Mouse (Mus musculus) kidney, embryonic 16.5 days (tissue): ENCODE data around the gene Iars2. TPM values are rescaled to one million over a fixed set of nuclear protein-coding genes. Genes with fewer than 3 reads are reported as not detected.

ENCODE experiments used
- ATAC-seq: fragments of 200-750 bp; cut with Nextera tagmentation; 2 replicates; pipeline ENCODE4 v1.8.0; 2017; ENCODE audit warnings: moderate TSS enrichment; ENCODE audit not compliant: low FRiP score, low TSS enrichment
- H3K27ac ChIP-seq: fragments of 300-500 bp; sonication (generic); 2 replicates; pipeline ENCODE4 v1.5.1; 2014; ENCODE audit warnings: low read length
- H3K27me3 ChIP-seq: fragments of 300-500 bp; sonication (generic); 2 replicates; pipeline ENCODE4 v1.6.1; 2014; ENCODE audit warnings: low read length, control low read depth, mixed read lengths; ENCODE audit not compliant: insufficient read depth
- H3K36me3 ChIP-seq: fragments of 300-500 bp; sonication (generic); 2 replicates; pipeline ENCODE4 v1.6.1; 2014; ENCODE audit warnings: low read length, control low read depth, mixed read lengths; ENCODE audit not compliant: insufficient read depth
- H3K4me1 ChIP-seq: fragments of 300-500 bp; sonication (generic); 2 replicates; pipeline ENCODE4 v1.6.1; 2014; ENCODE audit warnings: low read length, control low read depth, mixed read lengths; ENCODE audit not compliant: insufficient read depth
- H3K4me2 ChIP-seq: fragments of 300-500 bp; sonication (generic); replicated peaks from 2 replicates; pipeline ENCODE4 v1.6.1; 2014; ENCODE audit warnings: low read depth, low read length
- H3K4me3 ChIP-seq: fragments of 300-500 bp; sonication (generic); 2 replicates; pipeline ENCODE4 v1.5.1; 2014; ENCODE audit warnings: mild to moderate bottlenecking, low read length
- H3K9ac ChIP-seq: fragments of 300-500 bp; sonication (generic); replicated peaks from 2 replicates; pipeline ENCODE4 v1.6.1; 2014; ENCODE audit warnings: low read length
- H3K9me3 ChIP-seq: fragments of 300-500 bp; sonication (generic); 2 replicates; pipeline ENCODE4 v1.6.1; 2016; ENCODE audit warnings: low read length, control low read depth
- WGBS: fragments of 180-500 bp; shearing (Covaris S2); extraction: QIAGEN DNeasy Blood & Tissue Kit; methylation state at CpG from one replicate; pipeline ENCODE4 v1.1.7; 2014; 5-methylcytosine and 5-hydroxymethylcytosine counted together
- microRNA counts: library from miRNA; unstranded; fragments of <30 nt; microRNA quantifications from one replicate; lab custom pipeline; 2016
- microRNA-seq: library from miRNA; unstranded; fragments of <30 nt; microRNA quantifications from one replicate; pipeline ENCODE4, GENCODE M21; 2016
- polyA plus RNA-seq: library from polyadenylated mRNA; unstranded; fragments of >200 nt; fragmentation: Nextera tagmentation; extraction: Ambion mirVana; gene quantifications from 2 replicates; pipeline ENCODE4 v1.2.1, GENCODE M21; 2015

The Iars2 gene
- polyA plus RNA-seq, 1 experiment from 2014 or later, result 35.2 TPM

GRCm38 (mm10) chr1:185248728-185249127, 80.5 kb downstream of the Iars2 start:
- 67% methylated on average over 8 of the region's 8 CpGs for WGBS
- H3K27ac ChIP-seq, result no peak overlapping the region
- no peak overlapping the region for H3K4me3 ChIP-seq
- no peaks in the 10 kb centered on the region for H3K27me3 ChIP-seq
- H3K4me1 ChIP-seq, result peaks cover 7% of the 10 kb centered on the region; the same call in 1 of the 2 replicates
- ATAC-seq, result no peak
- no peak overlapping the region for H3K9ac ChIP-seq
- no peaks in the 10 kb centered on the region for H3K9me3 ChIP-seq
- H3K36me3 ChIP-seq, result peaks cover 50% of the 10 kb centered on the region
- no peak overlapping the region for H3K4me2 ChIP-seq

GRCm38 (mm10) chr1:185247429-185248085, 81.6 kb downstream of the Iars2 start:
- peak; percentile 73; the same call in 1 of the 2 replicates for ATAC-seq
- Histone ChIP-seq H3K36me3 (peaks cover 48% of the 10 kb centered on the region), H3K27me3 (no peaks in the 10 kb centered on the region), H3K4me2 (no peak overlapping the region), H3K9me3 (no peaks in the 10 kb centered on the region), H3K4me1 (peaks cover 7% of the 10 kb centered on the region; the same call in 1 of the 2 replicates), H3K27ac (peak overlapping the region; percentile 71), H3K4me3 (no peak overlapping the region), H3K9ac (no peak overlapping the region)
- WGBS, result 52% methylated on average over 20 of the region's 20 CpGs

GRCm38 (mm10) chr1:185245456-185245855, 83.7 kb downstream of the Iars2 start:
- 52% methylated on average over 7 of the region's 7 CpGs for WGBS
- H3K36me3 ChIP-seq, result peaks cover 44% of the 10 kb centered on the region
- H3K4me1 ChIP-seq, result peaks cover 7% of the 10 kb centered on the region; the same call in 1 of the 2 replicates
- no peak overlapping the region for H3K4me2 ChIP-seq
- no peaks in the 10 kb centered on the region for H3K27me3 ChIP-seq
- no peak overlapping the region for H3K4me3 ChIP-seq
- H3K9me3 ChIP-seq, result no peaks in the 10 kb centered on the region
- no peak overlapping the region for H3K9ac ChIP-seq
- no peak for ATAC-seq
- no peak overlapping the region; the same call in 1 of the 2 replicates for H3K27ac ChIP-seq

- Histone ChIP-seq H3K9ac (no peak overlapping the region), H3K27me3 (no peaks in the 10 kb centered on the region), H3K36me3 (peaks cover 40% of the 10 kb centered on the region), H3K4me2 (no peak overlapping the region), H3K9me3 (no peaks in the 10 kb centered on the region), H3K4me3 (no peak overlapping the region), H3K27ac (no peak overlapping the region), H3K4me1 (peaks cover 5% of the 10 kb centered on the region; the same call in 1 of the 2 replicates)
- no peak for ATAC-seq
- 86% methylated on average over 8 of the region's 8 CpGs for WGBS
These were observed 86.2 kb downstream of the Iars2 start for GRCm38 (mm10) chr1:185243013-185243412.

GRCm38 (mm10) chr1:185236530-185236929, 92.7 kb downstream of the Iars2 start:
- H3K4me2 ChIP-seq, result no peak overlapping the region
- H3K27ac ChIP-seq, result no peak overlapping the region
- no peak for ATAC-seq
- H3K4me3 ChIP-seq, result no peak overlapping the region
- H3K36me3 ChIP-seq, result peaks cover 39% of the 10 kb centered on the region
- H3K9me3 ChIP-seq, result no peaks in the 10 kb centered on the region
- no peaks in the 10 kb centered on the region for H3K27me3 ChIP-seq
- WGBS, result 84% methylated on average over 4 of the region's 4 CpGs
- H3K9ac ChIP-seq, result no peak overlapping the region
- H3K4me1 ChIP-seq, result no peaks in the 10 kb centered on the region

- Histone ChIP-seq H3K27ac (no peak overlapping the region), H3K9me3 (no peaks in the 10 kb centered on the region), H3K9ac (no peak overlapping the region), H3K36me3 (peaks cover 33% of the 10 kb centered on the region), H3K4me2 (no peak overlapping the region), H3K4me1 (no peaks in the 10 kb centered on the region), H3K4me3 (no peak overlapping the region), H3K27me3 (no peaks in the 10 kb centered on the region)
- ATAC-seq, result no peak
- 94% methylated on average over 5 of the region's 5 CpGs for WGBS
These were observed 93.4 kb downstream of the Iars2 start for GRCm38 (mm10) chr1:185235837-185236236.

MicroRNAs within 50 kb of the gene (microRNA counts, 519-probe panel; counts per million panel counts)
- microRNA mmu-miR-194 (lab: Ali Mortazavi, UCI), result 3,085 counts per million, percentile 72 among the panel's probes with 10 or more counts
- microRNA mmu-miR-664 (lab: Ali Mortazavi, UCI), result 104 counts per million, percentile 35 among the panel's probes with 10 or more counts

Small RNA genes within 50 kb of the gene (microRNA-seq; reads per million reads assigned to microRNA genes)
- gene Mir194-1 (4.9 reads per million, percentile 22 among the genes with 10 or more reads in this experiment), gene Mir215 (22.6 reads per million, percentile 39 among the genes with 10 or more reads in this experiment), gene Mir664 (6.5 reads per million, percentile 24 among the genes with 10 or more reads in this experiment)

Other genes starting within 250 kb of the Iars2 start
- gene Rab3gap2, start 125.3 kb downstream of the Iars2 start, polyA plus RNA-seq, result 23.1 and 23.8 TPM in 2 replicates
- gene Bpnt1, start 2.8 kb upstream of the Iars2 start, polyA plus RNA-seq, result 56.4 and 65.5 TPM in 2 replicates
- gene Eprs, start 33.6 kb upstream of the Iars2 start, polyA plus RNA-seq, result 137 TPM in 2 replicates
- 0.14 and 0.22 TPM in 2 replicates for gene Slc30a10, start 125.5 kb upstream of the Iars2 start, polyA plus RNA-seq